Mouse (Mus musculus): Measurements from ENCODE around the gene Gm5799. TPM values are rescaled to one million over a fixed set of nuclear protein-coding genes. Genes with fewer than 3 reads are reported as not detected.
"Not testable (repeated sequence)": the region's sequence is repeated elsewhere in the genome, so short reads cannot be mapped to it uniquely, and the experiment has no call there.

Gm5799 gene
- not detected for total RNA-seq (2018; cell fraction: chromatin; rRNA removed)
- not detected for total RNA-seq (2018; cell fraction: cytosol; rRNA removed)
- not detected for total RNA-seq (2018; cell fraction: nucleus; rRNA removed)
- polyA plus RNA-seq (2018), result not detected in 3 replicates

DNA sequence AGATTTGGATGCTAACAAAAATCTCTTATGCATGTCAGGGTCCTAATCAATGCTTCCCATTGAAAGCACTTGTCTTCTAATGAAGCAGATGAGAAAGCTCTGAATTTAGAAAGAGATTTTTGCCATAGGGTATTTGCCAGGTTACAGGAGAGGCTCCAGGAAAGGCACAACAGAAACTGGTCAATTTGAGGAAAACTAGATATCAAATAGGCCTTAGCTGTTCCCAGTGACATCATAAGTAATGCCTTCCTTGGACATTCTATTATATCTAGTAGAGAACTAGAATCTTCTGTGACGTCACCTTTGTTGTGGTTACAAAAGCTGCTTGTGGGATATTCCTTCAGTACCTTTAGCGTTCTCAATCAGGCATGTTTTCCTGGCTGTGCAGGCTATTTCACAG lies at the start of gene Gm5799:
Gm5799 (plus strand) TSS at position 301 of the 400 bp plus-strand sequence.
- not testable (repeated sequence) for H3K79me2 ChIP-seq (ENCODE audit: inconsistent target); H3K4me3 ChIP-seq (ENCODE audit: inconsistent target); H3K36me3 ChIP-seq (ENCODE audit: inconsistent target); H3K27ac ChIP-seq
- WGBS (ENCODE audit: missing documents), result no CpG with 5 or more reads among the region's 2 CpGs

DNA sequence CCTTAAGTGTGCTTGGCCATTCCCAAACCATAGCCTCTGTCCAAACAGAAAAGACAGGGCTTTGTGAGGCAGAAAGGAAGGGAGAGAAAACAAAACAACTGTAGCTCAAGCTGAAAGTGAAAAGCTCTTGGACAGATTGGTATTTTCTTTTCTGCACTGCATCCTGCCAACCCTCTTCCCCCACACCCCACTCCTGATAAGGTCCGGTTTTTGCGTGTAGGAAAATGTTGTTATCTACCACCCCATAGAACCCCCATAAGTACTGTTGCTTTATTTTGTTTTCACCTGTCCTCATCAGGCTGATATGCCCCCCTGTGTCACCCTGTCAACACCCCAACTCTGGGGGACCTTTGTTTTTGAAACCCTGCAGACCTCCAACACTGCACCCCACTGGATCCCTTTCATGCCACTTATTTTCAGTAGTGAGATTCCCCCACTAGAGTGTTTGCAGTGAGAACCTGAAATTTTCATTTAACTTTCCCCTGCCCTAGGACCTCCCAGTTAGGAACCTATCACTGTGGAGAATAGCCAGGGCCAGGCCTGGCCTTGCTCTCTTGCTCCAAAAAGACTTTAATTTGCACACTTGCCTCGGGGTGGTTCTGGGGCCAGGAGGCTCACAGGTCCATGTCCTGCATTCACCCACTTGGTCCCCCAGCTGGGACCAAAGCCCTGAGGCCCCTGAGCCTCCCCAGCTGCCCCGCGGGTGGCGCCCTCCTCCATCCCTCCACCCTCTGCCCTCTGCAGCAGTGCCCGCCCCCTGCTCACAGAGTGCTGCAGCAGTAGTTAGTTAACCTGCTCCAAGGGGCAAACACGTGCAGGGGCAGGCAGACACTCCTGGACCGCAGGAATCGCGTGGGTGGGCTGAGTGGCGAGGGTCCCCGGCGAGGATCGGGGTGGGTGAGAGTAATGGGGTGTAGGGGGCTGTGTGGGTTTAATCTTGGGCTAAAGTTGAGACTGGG lies 12.0 kb upstream of the Gm5799 start:
- H3K79me2 ChIP-seq (ENCODE audit: inconsistent target); H3K36me3 ChIP-seq (ENCODE audit: inconsistent target); H3K4me3 ChIP-seq (ENCODE audit: inconsistent target); H3K27ac ChIP-seq: not testable (repeated sequence)
- WGBS (ENCODE audit: missing documents), result 28% methylated on average over 3 of the region's 15 CpGs

DNA sequence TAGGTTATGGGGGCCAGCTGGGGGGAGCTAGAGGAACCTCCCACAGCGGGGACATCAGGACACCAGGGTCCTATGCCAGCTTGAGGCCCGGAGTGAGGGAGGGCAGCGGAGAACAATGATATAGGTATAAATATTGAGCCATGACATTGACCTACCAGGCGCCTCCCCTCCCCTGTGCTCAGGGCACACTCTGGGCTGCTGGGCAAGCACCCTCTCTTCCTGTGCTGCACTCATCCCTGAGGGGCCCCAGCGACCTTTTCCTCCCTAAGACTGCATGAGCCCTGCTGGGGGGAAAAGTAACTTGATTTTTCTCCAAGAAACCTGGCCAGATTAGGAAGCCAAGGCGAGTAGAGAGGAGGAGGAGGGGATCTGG lies 11.4 kb upstream of the Gm5799 start:
- not testable (repeated sequence) for H3K36me3 ChIP-seq (ENCODE audit: inconsistent target); H3K79me2 ChIP-seq (ENCODE audit: inconsistent target); H3K27ac ChIP-seq; H3K4me3 ChIP-seq (ENCODE audit: inconsistent target)
- no CpG with 5 or more reads among the region's 6 CpGs for WGBS (ENCODE audit: missing documents)

DNA sequence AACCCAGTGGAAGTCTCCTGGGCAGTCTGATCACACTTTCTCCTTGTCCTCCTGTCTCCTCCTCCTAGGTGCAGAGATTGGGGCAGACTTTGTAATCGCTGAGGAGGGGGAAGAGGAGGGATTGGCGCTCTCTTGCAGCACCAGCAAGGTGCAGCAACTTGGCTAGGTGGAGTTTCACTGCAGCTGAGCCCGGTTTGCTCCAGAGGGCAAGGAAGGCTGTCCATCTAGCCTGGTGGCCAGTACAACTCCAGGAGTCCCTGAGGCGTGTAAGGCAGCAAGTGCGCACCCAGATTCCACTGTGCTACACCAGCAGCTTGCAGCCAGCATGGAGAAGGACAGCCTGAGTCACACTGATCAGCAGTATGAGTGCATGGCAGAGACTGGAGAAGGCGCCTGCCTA lies 11.0 kb upstream of the Gm5799 start:
- 44% methylated on average over 5 of the region's 6 CpGs for WGBS (ENCODE audit: missing documents)

DNA sequence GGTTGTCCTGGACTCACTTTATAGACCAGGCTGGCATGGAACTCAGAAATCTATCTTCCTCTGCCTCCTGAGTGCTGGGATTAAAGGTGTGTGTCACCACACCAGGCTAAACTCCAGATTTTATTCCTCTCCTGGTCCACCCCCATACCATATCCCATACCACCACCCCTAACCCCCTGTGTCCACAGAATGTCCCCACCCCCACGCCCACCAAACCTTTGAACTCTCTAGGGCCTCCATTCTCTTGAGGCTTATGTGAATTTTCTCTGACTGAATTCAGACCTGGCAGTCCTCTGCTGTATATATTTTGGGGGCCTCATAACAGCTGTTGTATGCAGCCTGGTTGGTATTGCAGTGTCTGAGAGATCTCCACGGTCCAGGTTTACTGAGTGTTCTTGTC lies 5.2 kb upstream of the Gm5799 start:
- not testable (repeated sequence) for H3K27ac ChIP-seq; H3K4me3 ChIP-seq (ENCODE audit: inconsistent target); H3K36me3 ChIP-seq (ENCODE audit: inconsistent target); H3K79me2 ChIP-seq (ENCODE audit: inconsistent target)
- WGBS (ENCODE audit: missing documents), result 71% methylated on average over 2 of the region's 2 CpGs

More for the DNA sequence above, 11.0 kb upstream of the Gm5799 start:
- H3K27ac ChIP-seq; H3K79me2 ChIP-seq (ENCODE audit: inconsistent target); H3K4me3 ChIP-seq (ENCODE audit: inconsistent target); H3K36me3 ChIP-seq (ENCODE audit: inconsistent target): not testable (repeated sequence)

DNA sequence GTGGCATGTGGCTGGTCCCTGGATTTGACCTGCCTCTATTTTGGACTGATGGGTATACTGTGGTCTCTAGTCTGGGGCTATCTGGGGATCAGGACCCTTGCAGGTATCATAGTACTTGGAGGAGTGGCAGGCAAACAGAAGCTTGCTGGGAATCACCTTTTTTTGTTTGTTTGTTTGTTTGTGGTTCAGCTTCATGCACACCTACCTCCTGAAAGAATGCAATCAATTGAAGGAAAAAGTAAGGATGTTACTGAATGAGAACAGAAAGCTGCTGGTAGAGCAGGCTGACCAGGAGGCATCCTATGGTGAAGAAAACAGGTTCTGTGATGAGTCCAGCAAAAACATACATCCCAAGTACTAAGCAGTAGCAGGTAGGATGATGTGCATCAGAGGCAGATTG lies 2.9 kb downstream of the Gm5799 start:
- not testable (repeated sequence) for H3K36me3 ChIP-seq (ENCODE audit: inconsistent target); H3K27ac ChIP-seq; H3K79me2 ChIP-seq (ENCODE audit: inconsistent target); H3K4me3 ChIP-seq (ENCODE audit: inconsistent target)

DNA sequence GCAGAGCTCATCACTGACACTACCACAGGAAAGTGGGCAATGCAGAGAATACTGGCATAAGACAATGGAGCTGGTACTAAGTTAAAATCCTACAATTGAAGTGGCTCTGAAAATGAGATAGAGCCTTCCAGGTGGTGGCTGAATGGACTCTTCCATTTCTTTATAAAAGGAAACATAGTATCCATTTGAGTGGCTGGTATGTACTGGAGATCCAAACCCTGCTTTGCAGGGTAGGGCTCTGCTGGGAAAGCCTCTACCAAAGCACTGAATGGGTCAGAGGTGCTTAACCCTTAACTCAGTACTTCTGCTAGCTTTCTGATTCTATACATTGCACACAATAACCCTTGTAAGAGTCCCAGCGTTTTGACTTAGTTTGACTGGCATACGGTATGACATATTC lies 8.9 kb downstream of the Gm5799 start:
- 92% methylated on average over 2 of the region's 2 CpGs for WGBS (ENCODE audit: missing documents)
- H3K36me3 ChIP-seq (ENCODE audit: inconsistent target); H3K27ac ChIP-seq; H3K79me2 ChIP-seq (ENCODE audit: inconsistent target); H3K4me3 ChIP-seq (ENCODE audit: inconsistent target): not testable (repeated sequence)

DNA sequence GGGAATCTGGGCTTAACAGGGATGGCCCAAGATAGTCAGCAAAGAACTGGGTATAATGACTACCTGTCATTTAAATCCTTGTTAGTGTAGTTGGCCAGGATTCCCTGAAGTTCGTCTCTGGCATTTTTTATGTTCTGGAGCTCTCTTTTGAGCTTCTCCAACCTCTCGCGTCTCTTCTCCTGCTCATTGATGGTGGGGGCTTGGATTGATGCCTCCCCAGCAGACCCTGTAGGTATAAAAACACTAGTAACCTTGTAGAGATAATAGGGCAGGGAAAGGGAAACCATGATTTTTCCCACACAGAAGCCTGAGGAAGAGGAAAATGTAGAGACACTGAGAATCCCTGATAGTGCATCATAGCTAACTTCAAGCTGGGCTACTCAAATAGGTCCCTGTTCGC lies 34.6 kb downstream of the Gm5799 start:
- not testable (repeated sequence) for H3K27ac ChIP-seq; H3K79me2 ChIP-seq (ENCODE audit: inconsistent target); H3K36me3 ChIP-seq (ENCODE audit: inconsistent target); H3K4me3 ChIP-seq (ENCODE audit: inconsistent target)
- WGBS (ENCODE audit: missing documents), result 100% methylated on average over 2 of the region's 4 CpGs

DNA sequence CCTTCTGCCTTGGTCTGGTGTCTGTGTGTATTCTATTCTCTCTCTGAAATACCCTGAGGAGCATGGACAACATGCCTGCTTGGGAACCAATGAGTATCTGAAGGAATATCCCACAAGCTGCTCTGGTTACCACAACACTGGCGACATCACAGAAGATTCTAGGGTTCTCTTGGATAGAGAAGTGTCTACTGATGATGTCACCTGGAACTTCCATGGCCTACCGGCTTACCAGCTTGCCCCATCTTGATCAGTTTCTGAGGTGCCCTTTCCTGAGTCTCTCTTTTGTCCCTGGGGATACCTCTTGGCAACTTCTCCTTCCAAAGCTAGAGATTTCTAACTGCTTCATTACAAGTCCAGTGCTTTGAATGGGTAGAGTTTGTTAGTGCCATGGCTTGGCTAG lies 35.7 kb downstream of the Gm5799 start, which contains the start of gene Gm17654:
Gm17654 (minus strand) TSS at position 101 of the 400 bp plus-strand sequence.
- H3K27ac ChIP-seq; H3K79me2 ChIP-seq (ENCODE audit: inconsistent target); H3K4me3 ChIP-seq (ENCODE audit: inconsistent target); H3K36me3 ChIP-seq (ENCODE audit: inconsistent target): not testable (repeated sequence)
- WGBS (ENCODE audit: missing documents), result no CpG with 5 or more reads among the region's 2 CpGs

Other genes with a start within 250 kb of the Gm5799 start
- not detected in 3 replicates for gene Gm8127, start 249.7 kb upstream of the Gm5799 start, polyA plus RNA-seq (2018)
- gene 1700001F09Rik, start 195.8 kb upstream of the Gm5799 start, polyA plus RNA-seq (2018), result not detected in 3 replicates
- not detected in 3 replicates for gene Gm8138, start 127.2 kb upstream of the Gm5799 start, polyA plus RNA-seq (2018)
- not detected in 3 replicates for gene Gm17654, start 35.6 kb downstream of the Gm5799 start, polyA plus RNA-seq (2018)
- gene Gm10375, start 64.4 kb downstream of the Gm5799 start, polyA plus RNA-seq (2018), result not detected in 3 replicates
- gene Gm8165, start 133.6 kb downstream of the Gm5799 start, polyA plus RNA-seq (2018), result not detected in 3 replicates
- 0.14 to 0.19 TPM (median 0.17 TPM) in 3 replicates for gene Gm7324, start 154.3 kb downstream of the Gm5799 start, polyA plus RNA-seq (2018)
- not detected in 3 replicates for gene Gm16506, start 183.9 kb downstream of the Gm5799 start, polyA plus RNA-seq (2018)
- gene Gm6526, start 204.3 kb downstream of the Gm5799 start, polyA plus RNA-seq (2018), result not detected in 3 replicates
- gene Gm8180, start 241.2 kb downstream of the Gm5799 start, polyA plus RNA-seq (2018), result not detected in 3 replicates